Mouse (Mus musculus): ENCODE data around the gene Slc8a1. TPM values are rescaled to one million over a fixed set of nuclear protein-coding genes. Genes with fewer than 3 reads are reported as not detected.

The Slc8a1 gene
- polyA plus RNA-seq, 1 experiment from 2014 or later: 84.6 TPM

GRCm38 (mm10) chr17:81378436-81378835, 359.7 kb downstream of the Slc8a1 start:
- H3K4me2 ChIP-seq (ENCODE audit: low read depth, low read length): no peak overlapping the region
- peaks cover 6% of the 10 kb centered on the region; the same call in 1 of the 2 replicates for H3K36me3 ChIP-seq (ENCODE audit: control insufficient read depth, insufficient read depth)
- H3K27me3 ChIP-seq (ENCODE audit: control insufficient read depth, insufficient read depth, low read length): no peaks in the 10 kb centered on the region
- H3K4me3 ChIP-seq (ENCODE audit: low read length): no peak overlapping the region
- no peak for ATAC-seq (replicated peaks; ENCODE audit: extremely low read depth, insufficient read depth, low FRiP score)
- 74% methylated on average over 7 of the region's 7 CpGs for WGBS
- peaks cover 4% of the 10 kb centered on the region; the same call in 1 of the 2 replicates for H3K4me1 ChIP-seq (ENCODE audit: control insufficient read depth, insufficient read depth, low read length)
- no peak overlapping the region for H3K27ac ChIP-seq (ENCODE audit: low read length)
- H3K9ac ChIP-seq (ENCODE audit: low read length): no peak overlapping the region
- H3K9me3 ChIP-seq (replicated peaks; ENCODE audit: control insufficient read depth, low read length): no peaks in the 10 kb centered on the region

DNA sequence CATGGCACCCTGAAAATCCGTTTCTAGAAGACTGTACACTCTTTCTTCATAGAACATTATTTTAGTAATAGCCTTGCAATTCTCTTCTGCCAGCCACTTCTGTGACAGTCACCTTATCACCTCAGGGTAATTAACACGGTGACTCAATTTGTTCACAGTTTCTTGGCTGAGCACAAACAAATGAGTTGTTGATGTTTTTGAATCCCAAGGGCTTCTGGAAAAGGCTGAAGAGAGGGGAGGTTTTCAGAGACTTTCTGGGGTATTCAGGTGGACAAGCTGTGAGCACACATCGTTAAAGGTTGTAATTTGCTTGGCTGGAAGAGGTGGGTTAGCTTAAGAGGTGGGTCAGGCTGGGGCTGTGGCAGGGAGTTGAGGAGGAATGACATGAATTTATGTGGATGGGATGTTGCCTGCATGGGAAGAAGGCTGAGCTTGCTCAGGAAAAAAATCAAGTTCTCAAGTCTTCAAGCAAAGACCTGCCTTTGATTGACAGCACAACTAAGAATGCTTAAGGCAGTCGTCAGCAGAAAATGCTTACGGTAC, 360.3 kb downstream of the Slc8a1 start:
- H3K9me3 ChIP-seq (replicated peaks; ENCODE audit: control insufficient read depth, low read length): no peaks in the 10 kb centered on the region
- no peak overlapping the region for H3K9ac ChIP-seq (ENCODE audit: low read length)
- H3K4me3 ChIP-seq (ENCODE audit: low read length): no peak overlapping the region
- H3K4me1 ChIP-seq (ENCODE audit: control insufficient read depth, insufficient read depth, low read length): peaks cover 4% of the 10 kb centered on the region; the same call in 1 of the 2 replicates
- H3K27me3 ChIP-seq (ENCODE audit: control insufficient read depth, insufficient read depth, low read length): no peaks in the 10 kb centered on the region
- H3K36me3 ChIP-seq (ENCODE audit: control insufficient read depth, insufficient read depth): 0 out of 2 replicates have a peak, but pooled peaks cover 3% of the 10 kb centered on the region
- H3K27ac ChIP-seq (ENCODE audit: low read length): no peak overlapping the region
- WGBS: 49% methylated on average over 5 of the region's 5 CpGs
- H3K4me2 ChIP-seq (ENCODE audit: low read depth, low read length): no peak overlapping the region
- ATAC-seq (replicated peaks; ENCODE audit: extremely low read depth, insufficient read depth, low FRiP score): no peak

- Histone ChIP-seq H3K9me3 (replicated peaks; ENCODE audit: control insufficient read depth, low read length) (no peaks in the 10 kb centered on the region), H3K4me2 (ENCODE audit: low read depth, low read length) (no peak overlapping the region), H3K27ac (ENCODE audit: low read length) (no peak overlapping the region), H3K36me3 (ENCODE audit: control insufficient read depth, insufficient read depth) (0 out of 2 replicates have a peak, but pooled peaks cover 3% of the 10 kb centered on the region), H3K9ac (ENCODE audit: low read length) (no peak overlapping the region), H3K4me3 (ENCODE audit: low read length) (no peak overlapping the region), H3K4me1 (ENCODE audit: control insufficient read depth, insufficient read depth, low read length) (peaks cover 2% of the 10 kb centered on the region; the same call in 1 of the 2 replicates), H3K27me3 (ENCODE audit: control insufficient read depth, insufficient read depth, low read length) (no peaks in the 10 kb centered on the region)
- WGBS: 75% methylated on average over 1 of the region's 1 CpGs
- ATAC-seq (replicated peaks; ENCODE audit: extremely low read depth, insufficient read depth, low FRiP score): no peak
Observed at GRCm38 (mm10) chr17:81377195-81377594, 361.0 kb downstream of the Slc8a1 start.

DNA sequence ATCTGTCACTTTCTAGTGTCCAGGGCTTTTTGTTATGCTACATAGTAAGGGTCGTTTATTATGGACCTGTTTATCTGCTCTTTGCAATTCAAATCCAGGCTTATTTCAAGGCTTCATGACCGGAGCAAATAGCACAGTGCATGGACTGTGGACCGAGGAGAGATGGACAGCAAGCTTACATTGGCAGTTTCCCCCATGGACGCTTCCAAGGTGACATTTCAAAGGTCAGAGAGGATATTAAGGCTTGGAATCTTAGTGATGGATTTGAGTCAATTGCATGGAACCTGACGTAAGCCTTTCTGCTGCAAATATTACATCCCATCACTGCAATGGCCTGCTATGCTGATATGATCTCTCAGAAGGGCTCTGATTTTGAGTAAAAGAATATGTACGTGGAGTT, 362.3 kb downstream of the Slc8a1 start:
- no peak for ATAC-seq (replicated peaks; ENCODE audit: extremely low read depth, insufficient read depth, low FRiP score)
- no peak overlapping the region for H3K27ac ChIP-seq (ENCODE audit: low read length)
- H3K4me2 ChIP-seq (ENCODE audit: low read depth, low read length): no peak overlapping the region
- 75% methylated on average over 6 of the region's 6 CpGs for WGBS
- H3K27me3 ChIP-seq (ENCODE audit: control insufficient read depth, insufficient read depth, low read length): no peaks in the 10 kb centered on the region
- H3K9ac ChIP-seq (ENCODE audit: low read length): no peak overlapping the region
- no peak overlapping the region for H3K4me3 ChIP-seq (ENCODE audit: low read length)
- peaks cover under 1% of the 10 kb centered on the region; the same call in 1 of the 2 replicates for H3K4me1 ChIP-seq (ENCODE audit: control insufficient read depth, insufficient read depth, low read length)
- H3K36me3 ChIP-seq (ENCODE audit: control insufficient read depth, insufficient read depth): 0 out of 2 replicates have a peak, but pooled peaks cover 3% of the 10 kb centered on the region
- H3K9me3 ChIP-seq (replicated peaks; ENCODE audit: control insufficient read depth, low read length): no peaks in the 10 kb centered on the region

- no peak overlapping the region for H3K4me3 ChIP-seq (ENCODE audit: low read length)
- WGBS: 80% methylated on average over 2 of the region's 2 CpGs
- H3K9me3 ChIP-seq (replicated peaks; ENCODE audit: control insufficient read depth, low read length): no peaks in the 10 kb centered on the region
- no peak for ATAC-seq (replicated peaks; ENCODE audit: extremely low read depth, insufficient read depth, low FRiP score)
- H3K4me2 ChIP-seq (ENCODE audit: low read depth, low read length): no peak overlapping the region
- H3K36me3 ChIP-seq (ENCODE audit: control insufficient read depth, insufficient read depth): no peaks in the 10 kb centered on the region
- no peaks in the 10 kb centered on the region for H3K27me3 ChIP-seq (ENCODE audit: control insufficient read depth, insufficient read depth, low read length)
- no peak overlapping the region for H3K9ac ChIP-seq (ENCODE audit: low read length)
- no peaks in the 10 kb centered on the region for H3K4me1 ChIP-seq (ENCODE audit: control insufficient read depth, insufficient read depth, low read length)
- no peak overlapping the region for H3K27ac ChIP-seq (ENCODE audit: low read length)
Observed at GRCm38 (mm10) chr17:81369036-81369435, 369.1 kb downstream of the Slc8a1 start.

DNA sequence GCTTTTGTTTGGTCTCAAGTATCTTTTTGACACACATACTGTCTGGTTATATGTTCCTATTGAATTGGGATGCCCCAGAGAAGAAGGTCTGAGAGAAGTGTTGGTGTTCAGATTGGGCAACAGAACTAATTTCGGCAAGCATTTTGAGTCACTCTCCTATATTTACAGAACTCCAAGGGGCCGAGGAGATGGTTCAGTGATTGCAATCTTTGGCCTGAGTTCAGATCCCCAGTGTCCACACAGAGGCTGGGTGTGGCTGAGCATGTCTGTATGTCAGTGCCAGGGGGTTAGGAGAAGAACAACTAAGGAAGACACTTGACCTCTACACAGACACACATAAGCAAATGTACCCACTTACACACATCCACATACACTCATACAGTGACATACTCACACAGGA, 369.7 kb downstream of the Slc8a1 start:
- H3K4me1 ChIP-seq (ENCODE audit: control insufficient read depth, insufficient read depth, low read length): no peaks in the 10 kb centered on the region
- H3K9ac ChIP-seq (ENCODE audit: low read length): no peak overlapping the region
- no peak overlapping the region for H3K27ac ChIP-seq (ENCODE audit: low read length)
- no peaks in the 10 kb centered on the region for H3K27me3 ChIP-seq (ENCODE audit: control insufficient read depth, insufficient read depth, low read length)
- ATAC-seq (replicated peaks; ENCODE audit: extremely low read depth, insufficient read depth, low FRiP score): no peak
- no peak overlapping the region for H3K4me2 ChIP-seq (ENCODE audit: low read depth, low read length)
- 62% methylated on average over 2 of the region's 2 CpGs for WGBS
- H3K9me3 ChIP-seq (replicated peaks; ENCODE audit: control insufficient read depth, low read length): no peaks in the 10 kb centered on the region
- H3K36me3 ChIP-seq (ENCODE audit: control insufficient read depth, insufficient read depth): no peaks in the 10 kb centered on the region
- no peak overlapping the region for H3K4me3 ChIP-seq (ENCODE audit: low read length)

DNA sequence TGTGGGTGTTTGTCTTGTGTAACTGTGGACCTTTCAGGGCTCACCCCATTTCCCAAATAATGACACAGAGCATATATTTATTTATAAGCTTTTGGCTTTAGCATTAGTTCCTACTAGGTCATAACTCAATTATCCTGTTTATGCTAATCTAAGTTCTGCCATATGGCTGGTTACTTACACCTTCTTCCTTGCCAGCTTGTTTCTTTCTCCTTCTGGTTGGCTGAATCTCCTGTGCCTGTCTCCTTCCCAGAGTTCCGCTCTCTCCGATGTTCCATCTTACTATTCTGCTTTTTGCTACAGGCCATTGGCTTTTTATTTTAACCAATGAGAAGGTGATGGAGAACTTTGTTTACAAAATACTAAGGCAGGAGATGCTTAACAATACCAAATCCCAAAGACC, 374.8 kb downstream of the Slc8a1 start:
- Histone ChIP-seq H3K9ac (ENCODE audit: low read length) (no peak overlapping the region), H3K36me3 (ENCODE audit: control insufficient read depth, insufficient read depth) (no peaks in the 10 kb centered on the region), H3K27ac (ENCODE audit: low read length) (no peak overlapping the region), H3K9me3 (replicated peaks; ENCODE audit: control insufficient read depth, low read length) (no peaks in the 10 kb centered on the region), H3K4me3 (ENCODE audit: low read length) (no peak overlapping the region), H3K27me3 (ENCODE audit: control insufficient read depth, insufficient read depth, low read length) (no peaks in the 10 kb centered on the region), H3K4me2 (ENCODE audit: low read depth, low read length) (no peak overlapping the region), H3K4me1 (ENCODE audit: control insufficient read depth, insufficient read depth, low read length) (no peaks in the 10 kb centered on the region)
- no peak for ATAC-seq (replicated peaks; ENCODE audit: extremely low read depth, insufficient read depth, low FRiP score)
- 95% methylated on average over 2 of the region's 2 CpGs for WGBS

GRCm38 (mm10) chr17:81360571-81360970, 377.6 kb downstream of the Slc8a1 start:
- 72% methylated on average over 2 of the region's 2 CpGs for WGBS
- ATAC-seq (replicated peaks; ENCODE audit: extremely low read depth, insufficient read depth, low FRiP score): no peak
- Histone ChIP-seq H3K4me1 (ENCODE audit: control insufficient read depth, insufficient read depth, low read length) (no peaks in the 10 kb centered on the region), H3K4me3 (ENCODE audit: low read length) (no peak overlapping the region), H3K27me3 (ENCODE audit: control insufficient read depth, insufficient read depth, low read length) (no peaks in the 10 kb centered on the region), H3K36me3 (ENCODE audit: control insufficient read depth, insufficient read depth) (no peaks in the 10 kb centered on the region), H3K9me3 (replicated peaks; ENCODE audit: control insufficient read depth, low read length) (peaks cover 3% of the 10 kb centered on the region), H3K4me2 (ENCODE audit: low read depth, low read length) (no peak overlapping the region), H3K9ac (ENCODE audit: low read length) (no peak overlapping the region), H3K27ac (ENCODE audit: low read length) (no peak overlapping the region)

- Histone ChIP-seq H3K27me3 (ENCODE audit: control insufficient read depth, insufficient read depth, low read length) (no peaks in the 10 kb centered on the region), H3K27ac (ENCODE audit: low read length) (no peak overlapping the region), H3K4me3 (ENCODE audit: low read length) (no peak overlapping the region), H3K4me1 (ENCODE audit: control insufficient read depth, insufficient read depth, low read length) (no peaks in the 10 kb centered on the region), H3K4me2 (ENCODE audit: low read depth, low read length) (no peak overlapping the region), H3K9ac (ENCODE audit: low read length) (no peak overlapping the region), H3K9me3 (replicated peaks; ENCODE audit: control insufficient read depth, low read length) (peaks cover 9% of the 10 kb centered on the region), H3K36me3 (ENCODE audit: control insufficient read depth, insufficient read depth) (peaks cover 2% of the 10 kb centered on the region)
- ATAC-seq (replicated peaks; ENCODE audit: extremely low read depth, insufficient read depth, low FRiP score): no peak
- WGBS: 76% methylated on average over 4 of the region's 4 CpGs
Observed at GRCm38 (mm10) chr17:81360032-81360431, 378.1 kb downstream of the Slc8a1 start.

Measured in heart, embryonic 16.5 days (tissue).